Mouse (Mus musculus) urinary bladder, adult 18-20 months (tissue): ENCODE measurements around the gene Miox.

Experiments used
- DNase-seq, 2 experiments: peaks; one replicate each; pipeline ENCODE4 v3.0.0; 2022; ENCODE audit warnings: low spot score in 2 of 2, mixed read lengths in 2 of 2

Gene Miox

DNA sequence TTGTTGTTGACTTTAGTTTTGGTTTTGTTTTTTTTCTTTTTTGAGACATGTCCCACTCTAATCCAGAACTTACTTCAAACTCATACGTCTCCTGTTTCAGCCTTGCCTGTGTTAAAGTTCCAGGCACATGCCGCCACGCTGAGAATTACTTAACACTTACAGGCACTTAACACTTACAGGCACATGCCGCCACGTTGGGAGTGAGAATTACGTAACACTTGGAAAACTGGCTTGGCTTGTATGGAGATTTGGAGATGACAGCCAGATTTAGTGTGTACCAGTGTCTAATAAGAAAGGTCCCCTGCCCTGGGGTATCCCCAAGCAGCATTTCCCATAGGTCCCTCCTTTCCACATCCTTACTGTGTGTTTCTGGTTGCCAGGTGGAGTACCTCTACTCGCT, 28.9 kb downstream of the Miox start:
- no peak for DNase-seq

DNA sequence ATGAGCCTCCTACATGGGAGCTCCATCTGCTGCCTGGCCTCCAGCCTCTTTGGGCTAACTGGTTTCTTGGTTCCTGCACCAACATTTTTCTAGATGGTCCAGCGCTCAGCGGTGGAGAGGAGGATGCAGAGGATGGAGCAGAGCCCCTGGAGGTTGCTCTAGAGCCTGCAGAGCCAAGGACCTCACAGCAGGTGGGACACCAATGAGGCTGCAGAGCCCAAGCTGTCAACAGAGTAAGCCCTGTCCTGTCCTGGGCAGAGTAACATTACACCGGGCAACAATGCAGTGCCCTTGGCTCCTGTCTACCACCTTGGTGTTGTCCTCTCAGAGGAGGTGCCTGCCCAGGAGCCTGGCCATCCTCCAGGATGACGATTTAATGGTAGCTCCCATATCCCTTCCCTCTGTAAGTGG, 30.9 kb downstream of the Miox start:
- no peak for DNase-seq

DNA sequence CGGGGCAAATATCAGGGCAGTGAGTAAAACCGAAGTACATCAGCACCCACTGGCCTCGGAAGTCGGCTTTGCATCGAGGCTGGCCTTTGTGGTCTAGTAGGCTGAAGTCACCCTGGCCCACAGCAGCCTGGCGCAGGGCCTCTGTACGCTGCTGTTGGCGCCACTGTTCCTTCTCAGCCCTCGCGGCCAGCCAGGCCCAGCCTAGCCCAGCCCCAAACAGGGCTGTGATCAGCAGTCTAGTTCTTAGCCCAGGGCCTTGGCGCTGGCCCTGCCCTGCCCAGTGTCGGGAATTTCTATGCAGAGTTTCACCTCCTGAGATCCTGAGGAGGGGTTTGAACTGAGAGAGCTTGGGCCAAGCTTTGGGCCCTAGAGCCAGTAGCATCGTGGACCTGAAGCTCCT, 37.9 kb downstream of the Miox start:
- DNase-seq: no peak

DNA sequence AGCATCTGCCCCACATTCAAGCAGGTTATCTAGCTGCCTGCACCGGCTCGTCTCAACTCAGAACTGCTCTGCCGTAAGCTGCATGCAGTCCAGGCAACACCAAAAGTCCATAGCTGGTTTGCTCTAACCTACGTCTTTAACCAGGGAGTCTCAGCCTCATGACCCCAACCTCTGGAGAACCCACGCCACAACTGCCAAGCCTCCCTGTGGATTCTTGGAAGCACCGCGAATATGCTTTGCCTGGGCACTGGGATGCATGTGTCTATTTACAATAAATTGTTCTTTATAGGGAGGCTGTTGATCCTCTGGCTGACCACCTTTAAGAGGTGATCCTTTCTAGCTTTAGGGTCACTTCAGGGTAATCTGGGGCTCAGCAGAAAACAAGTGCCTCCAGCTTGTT, 38.3 kb downstream of the Miox start:
- no peak for DNase-seq

DNA sequence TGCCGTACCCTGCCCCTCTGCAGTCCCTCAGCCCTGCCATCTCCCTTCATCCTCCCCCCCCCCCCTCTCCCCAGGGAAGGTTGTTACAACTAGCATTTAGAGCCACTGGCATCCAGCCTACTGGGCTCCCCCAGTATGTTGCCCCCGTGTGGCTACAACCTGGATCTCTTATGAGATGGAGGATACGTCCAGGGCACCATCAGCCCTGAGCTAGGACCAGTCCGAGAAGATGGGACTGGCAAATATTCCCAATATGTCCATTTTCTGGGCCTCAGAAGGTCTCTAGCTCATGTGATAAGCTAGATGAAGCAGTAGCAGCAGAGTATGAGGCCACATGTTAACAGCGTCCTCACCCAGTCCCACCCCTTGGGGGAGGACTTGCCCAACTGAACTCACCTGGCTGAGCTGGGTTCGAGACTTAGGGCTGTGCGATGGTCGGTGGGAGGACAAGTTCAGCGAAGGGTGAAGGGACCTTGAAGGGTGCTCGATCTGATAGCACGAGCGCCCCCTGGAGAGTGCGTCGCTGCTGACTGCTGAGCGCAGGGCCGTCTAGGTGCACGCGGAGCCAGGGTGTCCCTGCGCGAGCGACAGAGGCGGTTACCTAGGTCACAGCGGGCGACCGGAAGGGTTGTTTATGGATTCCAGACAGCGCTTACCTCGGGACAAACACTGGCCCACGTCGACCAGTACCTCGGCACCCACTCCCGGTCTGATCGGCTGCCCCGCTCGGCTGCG, 39.0 kb downstream of the Miox start:
- DNase-seq: peak; percentile 75 to 79

DNA sequence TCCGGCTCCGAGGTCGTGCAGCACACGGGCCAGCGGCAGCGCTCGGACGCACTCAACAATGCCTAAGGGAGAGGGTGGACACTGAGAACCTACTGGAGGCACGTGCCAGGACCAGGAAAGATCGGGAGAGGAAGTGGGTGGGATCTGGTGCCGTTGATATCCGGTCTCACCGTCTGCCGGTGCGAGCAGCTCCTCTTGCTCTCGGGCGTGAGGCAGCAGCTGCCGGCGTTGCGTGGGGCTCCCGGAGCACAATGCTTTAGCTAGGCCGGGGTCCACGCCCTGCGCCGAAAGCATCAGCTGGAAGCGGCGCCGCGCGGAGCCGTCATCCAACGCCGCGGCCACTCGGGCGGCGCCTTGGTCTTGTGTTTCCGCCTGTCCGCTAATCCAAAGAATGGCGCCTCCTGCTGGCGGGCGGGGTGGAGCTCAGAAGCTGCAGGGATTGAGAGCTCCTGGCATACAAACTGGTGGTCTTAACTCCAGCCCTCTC, 39.6 kb downstream of the Miox start, which contains the start of gene Sco2:
Sco2 (minus strand) TSS at position 85 of the 487 bp plus-strand sequence.
- DNase-seq: peak; percentile 84 to 98

DNA sequence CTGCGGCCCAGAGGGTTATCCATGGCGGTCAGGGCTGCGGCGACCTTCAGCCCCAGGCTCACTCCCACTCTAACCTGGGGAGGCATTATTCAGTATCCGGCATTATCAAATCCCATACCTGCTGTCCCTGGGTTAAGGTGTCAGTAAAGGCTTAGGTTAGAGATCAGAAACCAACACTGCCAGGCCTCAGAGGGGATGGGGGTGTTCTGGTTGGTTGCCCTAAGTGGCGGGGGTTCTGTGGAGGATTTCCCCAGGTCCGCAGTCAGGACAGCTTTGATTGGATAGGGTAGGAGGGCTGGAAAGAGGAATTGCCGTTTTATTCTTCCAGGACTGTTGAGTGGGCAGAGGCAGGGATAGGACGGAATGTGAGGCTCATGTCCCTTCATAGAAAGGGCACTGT, 40.1 kb downstream of the Miox start:
- DNase-seq: no peak

DNA sequence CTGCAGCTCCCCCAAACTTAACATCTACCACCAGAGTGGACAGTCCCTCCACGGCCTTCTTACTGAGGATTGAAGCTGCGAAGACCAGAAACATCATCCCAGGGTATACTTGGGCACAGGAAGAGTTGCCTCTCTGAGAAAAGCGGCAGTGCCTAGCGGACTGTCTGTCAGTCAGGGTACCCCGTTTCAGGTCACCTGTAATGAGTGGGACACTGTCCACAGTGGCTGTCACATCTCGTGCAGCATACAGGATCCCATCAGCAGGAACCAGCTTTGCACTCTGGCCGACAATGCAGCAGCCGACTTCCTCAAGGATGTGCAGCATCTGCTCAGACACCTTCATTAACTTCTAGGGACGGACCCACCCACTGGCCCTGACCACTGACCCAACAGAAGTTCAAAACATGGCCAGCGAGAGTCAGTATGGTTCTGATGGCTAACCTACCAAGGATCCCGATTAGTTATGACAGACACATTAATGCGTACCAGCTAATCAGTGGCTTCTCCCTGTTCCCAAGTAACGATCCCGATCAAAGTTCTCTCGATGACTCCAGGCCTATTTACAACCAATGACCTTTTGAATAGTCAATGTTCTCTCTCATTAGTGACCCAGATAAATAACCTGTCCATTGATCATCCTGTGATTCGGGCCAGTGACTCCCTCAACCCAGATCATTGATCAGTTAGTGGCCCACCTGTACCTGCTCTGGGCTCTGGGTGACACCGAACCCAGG, 40.8 kb downstream of the Miox start:
- no peak for DNase-seq

DNA sequence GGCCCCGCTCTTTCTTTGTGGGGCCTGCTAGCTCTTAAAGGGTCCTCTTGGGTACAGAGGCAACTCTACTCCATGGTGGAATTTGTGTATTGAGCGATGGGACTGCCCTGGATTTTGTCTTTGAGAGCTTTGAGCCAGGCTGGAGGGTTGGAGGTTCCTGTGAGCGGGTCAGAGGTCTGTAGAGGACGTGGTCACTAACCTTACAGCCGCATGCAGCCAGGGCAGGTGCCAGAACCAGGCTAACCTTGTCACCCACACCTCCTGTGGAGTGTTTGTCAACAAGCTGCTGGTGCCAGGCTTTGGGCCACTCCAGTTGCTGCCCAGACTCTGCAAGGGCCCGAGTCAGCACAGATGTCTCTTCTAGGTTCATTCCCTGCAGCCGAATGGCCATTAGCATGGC, 41.8 kb downstream of the Miox start:
- no peak for DNase-seq

DNA sequence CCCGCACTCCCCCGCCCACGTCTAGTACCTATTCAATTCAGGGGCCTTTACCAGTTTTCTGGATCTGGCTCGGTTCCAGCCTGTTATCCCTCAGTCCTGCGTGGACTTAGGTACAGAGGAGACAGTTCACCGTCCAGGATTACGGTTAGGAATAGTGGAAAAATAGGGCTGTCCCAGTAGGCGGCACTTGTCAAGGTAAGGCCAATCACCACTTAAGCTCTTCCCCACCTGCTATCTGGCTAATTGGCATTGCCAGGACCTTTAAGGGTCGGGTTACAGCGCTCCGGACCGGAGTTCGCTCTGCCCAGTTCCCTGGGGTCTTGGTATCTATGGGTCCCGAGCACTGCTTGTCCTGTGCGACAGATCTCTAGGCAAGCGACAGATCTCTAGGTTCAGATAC, 42.8 kb downstream of the Miox start, which contains the start of gene Tymp:
Tymp (minus strand) TSS at position 83 of the 400 bp plus-strand sequence.
- no peak for DNase-seq

DNA sequence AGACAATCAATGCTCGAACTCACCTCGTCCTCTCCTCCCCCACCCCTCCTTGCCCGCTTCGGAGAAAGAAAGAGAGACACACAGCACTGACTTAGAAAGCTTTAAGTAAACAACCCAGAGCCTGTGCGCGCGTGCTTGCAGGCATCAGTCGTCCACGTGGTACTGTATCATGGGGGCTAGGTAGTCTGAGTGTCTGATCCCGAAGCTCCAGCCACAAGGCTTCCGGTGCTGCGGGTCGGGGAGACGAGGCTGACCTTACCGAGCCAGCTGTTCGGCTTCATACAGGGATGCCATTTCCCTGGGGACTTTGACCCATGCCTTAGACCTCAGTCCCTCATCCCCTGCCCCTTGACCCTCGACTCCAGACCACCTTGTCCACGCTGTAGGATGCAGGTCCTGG, 43.2 kb downstream of the Miox start:
- no peak for DNase-seq

DNA sequence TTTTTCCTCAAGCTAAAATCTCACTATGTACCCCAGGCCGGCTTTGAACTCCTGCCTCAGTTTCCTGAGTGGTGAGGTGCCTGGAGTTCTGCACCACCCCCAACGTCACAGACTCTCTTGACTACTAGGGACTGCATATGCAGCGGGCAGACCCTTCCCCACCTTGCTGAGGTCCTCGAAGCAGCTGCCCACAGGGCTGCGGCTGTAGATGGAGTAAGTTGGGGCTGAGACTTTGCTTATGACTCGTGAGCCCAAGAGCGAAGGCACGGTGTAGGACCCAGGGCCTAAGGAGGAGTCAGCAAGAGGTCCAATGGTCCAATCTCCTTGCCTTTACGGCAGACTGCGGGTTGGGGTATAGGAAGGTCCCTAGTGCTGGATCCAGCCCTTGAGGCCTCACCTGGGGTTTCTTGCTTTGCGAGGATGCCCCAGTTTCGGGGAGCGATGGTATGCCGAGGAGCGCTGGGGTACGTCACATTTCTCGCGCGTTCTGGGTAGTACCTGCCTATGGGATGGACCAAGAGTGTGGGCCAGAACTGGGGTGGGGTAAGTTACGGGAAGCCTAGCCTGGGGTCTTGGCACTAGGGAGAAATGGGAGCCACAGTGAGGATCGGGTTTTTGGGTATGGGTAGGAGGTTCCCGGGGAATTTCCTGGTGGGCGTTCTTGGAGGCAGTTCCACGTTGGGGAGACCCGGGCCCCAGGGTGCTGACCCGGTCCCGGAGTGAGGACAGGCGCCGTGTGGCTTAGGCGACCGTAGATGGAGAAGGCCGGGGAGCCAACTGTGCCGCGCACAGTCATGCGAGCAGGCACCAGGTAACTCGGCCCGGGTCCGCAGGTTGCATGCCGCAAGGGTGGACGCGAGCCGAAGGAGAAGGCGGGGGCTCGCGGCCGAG, 44.0 kb downstream of the Miox start:
- no peak for DNase-seq

DNA sequence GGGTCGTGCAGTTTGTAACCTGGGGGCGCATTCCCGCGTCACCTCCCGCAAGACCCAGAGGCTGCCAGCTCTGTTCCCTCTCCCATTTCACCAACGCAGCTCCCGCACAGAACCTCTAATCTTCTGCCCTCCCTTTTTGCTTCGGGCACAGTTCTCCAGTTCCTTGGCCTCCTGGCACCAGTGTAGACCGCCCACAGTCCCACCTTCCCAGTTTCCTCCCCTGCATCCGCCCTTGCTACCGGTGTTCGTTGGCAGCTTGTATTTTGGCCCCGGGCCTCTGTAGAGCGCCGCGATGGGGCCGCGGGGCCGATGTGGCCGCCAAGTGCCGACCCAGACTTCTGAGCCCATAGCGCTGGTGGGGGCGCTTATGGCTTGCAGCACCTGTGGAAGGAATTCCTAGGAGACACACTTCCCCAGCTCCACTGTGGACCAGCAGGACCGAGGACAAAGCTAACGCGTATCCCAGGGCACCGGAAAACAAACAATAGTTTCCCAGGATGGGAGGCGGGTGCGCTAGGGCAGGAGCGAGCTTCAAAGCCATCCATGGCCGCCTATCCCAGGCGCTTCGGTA, 44.7 kb downstream of the Miox start, which contains the start of gene Odf3b:
Odf3b (minus strand) TSS at position 452 of the 571 bp plus-strand sequence.
- DNase-seq: no peak

DNA sequence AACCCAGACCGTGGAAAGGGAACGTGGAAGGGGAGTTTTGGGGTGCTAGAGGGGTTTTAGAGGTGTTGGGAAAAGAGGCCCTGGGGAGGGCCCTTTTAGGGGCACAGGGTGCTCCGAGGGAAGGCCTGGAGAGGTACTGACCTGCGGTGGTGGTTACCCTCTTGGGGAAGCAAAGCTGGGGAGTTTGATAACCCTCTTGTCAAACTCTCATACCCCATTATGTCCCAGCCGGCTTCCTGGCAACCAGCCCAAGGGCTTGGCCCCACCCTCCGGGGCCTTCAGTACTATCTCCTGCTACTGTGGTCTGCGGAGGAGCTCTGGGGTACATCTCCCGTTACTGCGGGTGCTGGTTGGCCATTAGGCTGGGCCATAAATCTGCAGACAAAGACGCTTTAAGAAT, 45.2 kb downstream of the Miox start:
- no peak for DNase-seq

DNA sequence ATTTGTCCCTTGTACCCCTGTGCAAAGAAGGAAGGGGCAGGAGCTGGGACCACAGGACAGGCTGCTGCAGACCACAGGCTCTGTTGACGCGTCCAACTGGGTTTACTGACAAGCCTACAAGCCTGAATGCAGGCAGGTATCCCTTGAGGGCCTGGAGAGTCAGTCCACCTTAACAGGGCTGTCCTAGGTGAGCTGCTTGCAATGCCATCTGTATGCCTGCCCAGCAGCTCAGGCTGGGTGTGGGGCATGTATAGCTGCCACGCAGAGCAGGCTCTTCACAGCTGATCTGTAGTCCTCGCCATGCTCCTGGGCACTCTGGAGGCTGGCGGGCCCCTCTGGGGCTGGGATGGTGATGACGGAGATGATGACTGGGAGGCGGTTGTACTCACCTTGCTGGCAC, 50.4 kb downstream of the Miox start, which contains the start of gene Klhdc7b:
Klhdc7b (plus strand) TSS at position 301 of the 400 bp plus-strand sequence.
- DNase-seq: no peak
